ENCODE assay signal across 10 mouse cellular contexts in the genomic region with DNA sequence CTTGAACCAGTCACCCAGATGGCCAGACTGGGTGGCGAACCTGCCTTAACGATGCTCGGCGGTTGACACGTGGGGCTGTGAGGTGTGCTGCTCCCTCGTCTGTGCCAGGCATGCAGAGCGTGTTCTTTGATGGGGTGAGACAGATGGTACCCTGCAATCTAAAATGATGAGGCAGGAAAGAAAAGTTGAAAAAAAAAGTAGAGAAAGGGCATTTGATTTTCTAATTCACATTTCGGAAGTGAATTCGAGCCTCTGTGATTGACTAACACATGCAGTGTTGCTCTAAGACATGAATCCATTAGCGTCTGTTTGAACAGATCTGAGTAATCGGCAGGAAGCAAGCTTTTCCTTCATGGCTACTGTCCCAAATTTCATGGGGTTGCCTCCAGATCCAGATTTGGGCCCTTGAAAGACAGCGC.
DNase-seq lines count a peak whose midpoint lies in the region; ATAC-seq and TF ChIP-seq lines count a peak whose summit lies in the region.
"Had no signal": no experiment of that assay in that cellular context is flagged by ENCODE, and none has a peak within 500 bp of the region (broad histone marks: within the 10 kb centered on the region; RNA-seq: fewer than 3 reads in every experiment).

No protein-coding gene starts in this region.

- H3K9me3 ChIP-seq in forebrain, embryonic 14.5 days (replicated peaks; ENCODE audit: control insufficient read depth, low read length) = no peaks in the 10 kb centered on the region
- H3K9me3 ChIP-seq in forebrain, embryonic 12.5 days = no peaks in the 10 kb centered on the region
- H3K9me3 ChIP-seq in CH12.LX (replicated peaks; ENCODE audit: low read length) = no peaks in the 10 kb centered on the region
- no peaks in the 10 kb centered on the region for H3K9me3 ChIP-seq in heart, embryonic 13.5 days
- no peaks in the 10 kb centered on the region for H3K9me3 ChIP-seq in hindbrain, embryonic 11.5 days (ENCODE audit: control insufficient read depth, low read length)

- H3K27me3 ChIP-seq in forebrain, embryonic 14.5 days (replicated peaks; ENCODE audit: control insufficient read depth, insufficient read depth, low read length) = no peaks in the 10 kb centered on the region
- H3K27me3 ChIP-seq in forebrain, embryonic 12.5 days = no peaks in the 10 kb centered on the region
- H3K27me3 ChIP-seq in CH12.LX (replicated peaks) = no peaks in the 10 kb centered on the region
- no peaks in the 10 kb centered on the region for H3K27me3 ChIP-seq in heart, embryonic 13.5 days (replicated peaks)
- H3K27me3 ChIP-seq in hindbrain, embryonic 11.5 days (ENCODE audit: control insufficient read depth, insufficient read depth, low read length) = no peaks in the 10 kb centered on the region

- dilution Hi-C loops in CH12.LX (cut with MboI; ENCODE audit: extremely low pct_ligation_motif_present, extremely low pct_unique_long_range_greater_than_20kb, low sequenced_read_pairs) = no loop called here

- no peaks in the 10 kb centered on the region for H3K36me3 ChIP-seq in forebrain, embryonic 14.5 days (ENCODE audit: control insufficient read depth, insufficient read depth, low read length)
- H3K36me3 ChIP-seq in forebrain, embryonic 12.5 days (replicated peaks) = no peaks in the 10 kb centered on the region
- no peaks in the 10 kb centered on the region for H3K36me3 ChIP-seq in CH12.LX (replicated peaks in 1 of 2; ENCODE audit: control insufficient read depth in 1 of 2, insufficient read depth in 1 of 2, low read length in 1 of 2)
- H3K36me3 ChIP-seq in heart, embryonic 13.5 days = no peaks in the 10 kb centered on the region
- H3K36me3 ChIP-seq in hindbrain, embryonic 11.5 days (ENCODE audit: control insufficient read depth, insufficient read depth, low read length) = no peaks in the 10 kb centered on the region

- no peak overlapping the region for H3K4me2 ChIP-seq in forebrain, embryonic 14.5 days (ENCODE audit: low read length)
- H3K4me2 ChIP-seq in forebrain, embryonic 12.5 days = no peak overlapping the region
- H3K4me2 ChIP-seq in CH12.LX (ENCODE audit: insufficient read depth, low read depth, poor library complexity, severe bottlenecking) = peak overlapping the region; percentile 63
- peak overlapping the region; percentile 56 for H3K4me2 ChIP-seq in heart, embryonic 13.5 days
- no peak overlapping the region for H3K4me2 ChIP-seq in hindbrain, embryonic 11.5 days (replicated peaks; ENCODE audit: low read depth, low read length)

- H3K79me2 ChIP-seq in CH12.LX (replicated peaks; ENCODE audit: control insufficient read depth, extremely low read depth, insufficient read depth, poor library complexity, severe bottlenecking) = peaks cover 2% of the 10 kb centered on the region; the same call in 1 of the 2 replicates

- H3K4me1 ChIP-seq in forebrain, embryonic 14.5 days (ENCODE audit: control insufficient read depth, insufficient read depth, low read length) = peaks cover 3% of the 10 kb centered on the region
- peaks cover 7% of the 10 kb centered on the region for H3K4me1 ChIP-seq in forebrain, embryonic 12.5 days
- peaks cover 18 to 49% of the 10 kb centered on the region in 2 experiments for H3K4me1 ChIP-seq in CH12.LX (ENCODE audit: control insufficient read depth in 1 of 2, insufficient read depth in 2 of 2)
- H3K4me1 ChIP-seq in heart, embryonic 13.5 days = peaks cover 33% of the 10 kb centered on the region
- no peaks in the 10 kb centered on the region for H3K4me1 ChIP-seq in hindbrain, embryonic 11.5 days (replicated peaks; ENCODE audit: control insufficient read depth, insufficient read depth, low read length)

- ATAC-seq in forebrain, embryonic 14.5 days = peak; percentile 70
- ATAC-seq in forebrain, embryonic 12.5 days (ENCODE audit: low FRiP score) = no peak
- no peak for ATAC-seq in heart, embryonic 13.5 days (ENCODE audit: extremely low read depth, insufficient number of reproducible peaks, low FRiP score, low TSS enrichment)
- ATAC-seq in hindbrain, embryonic 11.5 days (ENCODE audit: low FRiP score) = no peak

- TF ChIP-seq CTCF in CH12.LX (conservative IDR thresholded peaks at IDR 0.05 in 1 of 2, IDR thresholded peaks at IDR 0.05 in 1 of 2; ENCODE audit: low read depth in 2 of 2, low read length in 2 of 2) = no peak

- H3K9ac ChIP-seq in forebrain, embryonic 14.5 days (ENCODE audit: low read length) = no peak overlapping the region
- no peak overlapping the region for H3K9ac ChIP-seq in forebrain, embryonic 12.5 days
- peak overlapping the region; percentile 59 for H3K9ac ChIP-seq in CH12.LX (ENCODE audit: insufficient read depth, low read depth)
- no peak overlapping the region for H3K9ac ChIP-seq in heart, embryonic 13.5 days
- H3K9ac ChIP-seq in hindbrain, embryonic 11.5 days (ENCODE audit: low read depth, low read length) = no peak overlapping the region

- no peak for TF ChIP-seq POLR2A in CH12.LX (IDR thresholded peaks at IDR 0.05; ENCODE audit: low read depth, low read length)

- WGBS in forebrain, embryonic 14.5 days = 65% methylated on average over 12 of the region's 12 CpGs
- 81% methylated on average over 12 of the region's 12 CpGs for WGBS in forebrain, embryonic 12.5 days
- 72% methylated on average over 12 of the region's 12 CpGs for WGBS in heart, embryonic 13.5 days
- 82% methylated on average over 12 of the region's 12 CpGs for WGBS in hindbrain, embryonic 11.5 days

- in situ Hi-C loops in CH12.LX (cut with MboI; ENCODE audit: low pct_ligation_motif_present, low pct_unique_long_range_greater_than_20kb, low sequenced_read_pairs) = no loop called here

- TF ChIP-seq EP300 in CH12.LX (IDR thresholded peaks at IDR 0.05; ENCODE audit: low read length) = no peak

- TF ChIP-seq RAD21 in CH12.LX (IDR thresholded peaks at IDR 0.05; ENCODE audit: low read depth, low read length) = no peak

- H3K27ac ChIP-seq in forebrain, embryonic 14.5 days (ENCODE audit: low read depth, low read length) = peak overlapping the region; percentile 27; the same call in 1 of the 2 replicates
- no peak overlapping the region for H3K27ac ChIP-seq in forebrain, embryonic 12.5 days
- H3K27ac ChIP-seq in CH12.LX (ENCODE audit: insufficient read depth, low read depth) = peak overlapping the region; percentile 97
- peak overlapping the region; percentile 81 for H3K27ac ChIP-seq in heart, embryonic 13.5 days (replicated peaks)
- no peak overlapping the region for H3K27ac ChIP-seq in hindbrain, embryonic 11.5 days (ENCODE audit: low read depth, low read length)
- H3K27ac ChIP-seq: macrophage had no signal

- peak; percentile 67 for DNase-seq in forebrain, embryonic 14.5 days (ENCODE audit: low spot score)
- no peak for DNase-seq in CH12.LX (ENCODE audit: extremely low read depth)
- peak; percentile 44 for DNase-seq in lung, postnatal 14 days
- no peak for DNase-seq in urinary bladder, adult 2 months (ENCODE audit: low spot score)
- no peak for DNase-seq in urinary bladder, postnatal 36 days (ENCODE audit: low spot score in 2 of 2)
- DNase-seq in hindbrain, embryonic 11.5 days (ENCODE audit: low spot score) = no peak
- DNase-seq: right cerebral cortex, postnatal 14 days had no signal

- no peak overlapping the region for H3K4me3 ChIP-seq in forebrain, embryonic 14.5 days (ENCODE audit: low read depth, low read length)
- no peak overlapping the region for H3K4me3 ChIP-seq in forebrain, embryonic 12.5 days (replicated peaks)
- H3K4me3 ChIP-seq in CH12.LX (replicated peaks in 1 of 3; ENCODE audit: low read depth in 2 of 3, low read length in 2 of 3, poor library complexity in 1 of 3) = peak overlapping the region in 1 of 3 experiments; percentile 53
- no peak overlapping the region for H3K4me3 ChIP-seq in heart, embryonic 13.5 days
- H3K4me3 ChIP-seq in hindbrain, embryonic 11.5 days (ENCODE audit: low read depth, low read length) = no peak overlapping the region

TF ChIP-seq in CH12.LX, 34 proteins besides CTCF, POLR2A, EP300 and RAD21:
- TF ChIP-seq NELFE (IDR thresholded peaks at IDR 0.05; ENCODE audit: low read depth, low read length) (no peak), ZC3H11A (IDR thresholded peaks at IDR 0.05; ENCODE audit: low read depth, low read length) (no peak), BHLHE40 (IDR thresholded peaks at IDR 0.05; ENCODE audit: low read depth, low read length) (no peak), HCFC1 (IDR thresholded peaks at IDR 0.05; ENCODE audit: low read depth, low read length) (no peak), ELF1 (IDR thresholded peaks at IDR 0.05; ENCODE audit: low read depth, low read length) (no peak), JUN (IDR thresholded peaks at IDR 0.05; ENCODE audit: insufficient read depth, low read depth, low read length) (no peak), KAT2A (IDR thresholded peaks at IDR 0.05; ENCODE audit: insufficient replicate concordance, low read length) (no peak), USF2 (conservative IDR thresholded peaks at IDR 0.05; ENCODE audit: low read depth, low read length) (no peak), RCOR1 (conservative IDR thresholded peaks at IDR 0.05; ENCODE audit: low read depth, low read length) (no peak), CHD2 (IDR thresholded peaks at IDR 0.05; ENCODE audit: low read length) (no peak), NRF1 (IDR thresholded peaks at IDR 0.05; ENCODE audit: low read depth, low read length) (no peak), MAZ (IDR thresholded peaks at IDR 0.05; ENCODE audit: low read depth, low read length) (no peak), SIN3A (IDR thresholded peaks at IDR 0.05; ENCODE audit: low read length) (no peak), TBP (conservative IDR thresholded peaks at IDR 0.05; ENCODE audit: low read depth, low read length) (no peak), POLR2AphosphoS2 (IDR thresholded peaks at IDR 0.05; ENCODE audit: low read depth, low read length) (no peak), SMC3 (IDR thresholded peaks at IDR 0.05; ENCODE audit: low read depth, low read length) (no peak), MAFK (IDR thresholded peaks at IDR 0.05; ENCODE audit: insufficient replicate concordance, low read length) (no peak), IRF4 (IDR thresholded peaks at IDR 0.05; ENCODE audit: low read depth, low read length) (no peak)

Comparison
In these comparisons a context has a peak if more than half of its experiments do, and no peak if none do; other contexts are left out.
1. H3K27ac ChIP-seq: peak in forebrain, embryonic 14.5 days (single experiment), CH12.LX (single experiment) and heart, embryonic 13.5 days (single experiment); none in forebrain, embryonic 12.5 days (single experiment) and hindbrain, embryonic 11.5 days (single experiment).
2. DNase-seq: peak in forebrain, embryonic 14.5 days (single experiment) and lung, postnatal 14 days (single experiment); none in CH12.LX (single experiment), urinary bladder, adult 2 months (single experiment), urinary bladder, postnatal 36 days (0 of 2) and hindbrain, embryonic 11.5 days (single experiment).
3. H3K4me2 ChIP-seq: peak in CH12.LX (single experiment) and heart, embryonic 13.5 days (single experiment); none in forebrain, embryonic 14.5 days (single experiment), forebrain, embryonic 12.5 days (single experiment) and hindbrain, embryonic 11.5 days (single experiment).